Mouse (Mus musculus): ENCODE results near the gene Dpp6.
A peak's percentile ranks its signal among the peaks of the same experiment; 100 is the strongest.

The Dpp6 gene

DNA sequence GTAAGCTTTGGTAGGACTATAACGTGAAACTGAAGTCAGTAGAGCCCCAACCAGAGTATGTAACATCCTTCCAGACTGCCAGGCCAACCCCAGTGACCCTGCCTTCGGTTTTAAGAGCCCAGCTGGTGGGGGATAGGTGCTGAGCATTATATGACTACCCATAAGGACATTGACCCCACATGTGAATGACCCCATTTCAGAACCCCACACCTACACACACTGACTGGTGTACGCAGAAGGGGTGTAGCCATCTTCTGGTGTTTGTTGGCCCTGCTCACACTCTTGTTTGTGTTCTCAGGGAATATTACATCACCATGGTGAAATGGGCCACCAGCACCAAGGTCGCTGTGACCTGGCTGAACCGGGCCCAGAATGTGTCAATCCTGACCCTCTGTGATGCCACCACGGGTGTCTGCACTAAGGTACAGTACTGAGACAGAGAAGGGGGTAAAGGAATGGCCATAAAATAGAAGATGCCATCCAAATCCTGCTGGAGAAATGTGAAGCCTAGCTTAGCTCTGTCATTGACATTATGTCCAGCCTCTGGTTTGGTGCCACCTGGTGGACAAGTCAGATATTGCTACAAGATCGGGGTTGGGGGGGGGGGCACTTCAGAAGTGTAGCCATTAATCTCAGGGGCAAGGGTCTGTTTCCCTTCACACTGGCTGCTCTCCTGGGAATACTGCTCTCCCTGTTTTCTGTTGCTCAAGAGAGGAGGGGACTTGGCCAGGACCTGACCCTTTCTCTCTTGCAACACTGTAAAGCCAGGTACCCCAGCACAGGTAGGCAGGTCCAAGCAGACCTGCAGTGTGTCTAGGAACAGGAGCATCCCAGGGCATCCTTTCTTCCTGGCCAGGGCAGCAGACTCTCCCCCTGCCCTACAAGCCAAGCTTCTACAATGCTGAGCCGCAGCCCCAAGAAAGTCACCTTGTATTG is 835.1 kb downstream of the Dpp6 start:
- peak; percentile 13 to 78 for DNase-seq (ENCODE audit: inconsistent age in 2 of 2, low spot score in 1 of 2)

- DNase-seq (ENCODE audit: inconsistent age in 2 of 2, low spot score in 1 of 2): no peak
These were observed 839.1 kb downstream of the Dpp6 start for GRCm38 (mm10) chr5:27656101-27656500.

GRCm38 (mm10) chr5:27657672-27658071 is 840.7 kb downstream of the Dpp6 start:
- no peak for DNase-seq (ENCODE audit: inconsistent age in 2 of 2, low spot score in 1 of 2)

- no peak for DNase-seq (ENCODE audit: inconsistent age in 2 of 2, low spot score in 1 of 2)
These were observed 841.2 kb downstream of the Dpp6 start for GRCm38 (mm10) chr5:27658165-27658564.

GRCm38 (mm10) chr5:27658569-27658968 is 841.6 kb downstream of the Dpp6 start:
- no peak for DNase-seq (ENCODE audit: inconsistent age in 2 of 2, low spot score in 1 of 2)

DNA sequence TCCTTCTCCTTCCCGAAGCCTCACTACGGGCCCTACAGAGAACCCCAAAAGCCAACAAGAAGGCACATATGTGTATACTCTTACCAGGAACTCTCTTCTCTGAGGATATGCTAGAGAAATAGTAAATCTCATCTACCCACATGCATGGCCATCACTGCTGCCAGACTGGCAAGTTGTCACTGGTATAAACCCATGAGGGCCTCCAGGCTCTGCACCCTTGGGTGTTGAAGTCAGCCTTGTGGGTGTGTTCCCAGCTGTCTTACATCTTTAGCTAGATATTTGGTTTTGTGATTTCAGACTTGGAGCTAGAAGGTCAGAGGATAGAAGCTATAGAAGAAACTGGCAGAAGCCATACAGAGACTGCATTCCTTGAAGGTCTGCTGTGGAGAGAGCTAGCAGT is 842.0 kb downstream of the Dpp6 start:
- no peak for DNase-seq (ENCODE audit: inconsistent age in 2 of 2, low spot score in 1 of 2)

GRCm38 (mm10) chr5:27659781-27660180 is 842.8 kb downstream of the Dpp6 start:
- DNase-seq (ENCODE audit: inconsistent age in 2 of 2, low spot score in 1 of 2): no peak

- DNase-seq (ENCODE audit: inconsistent age in 2 of 2, low spot score in 1 of 2): no peak
These were observed 847.1 kb downstream of the Dpp6 start for GRCm38 (mm10) chr5:27664111-27664510.

- peak in 1 of 2 experiments; percentile 65 for DNase-seq (ENCODE audit: inconsistent age in 2 of 2, low spot score in 1 of 2)
These were observed 854.5 kb downstream of the Dpp6 start for GRCm38 (mm10) chr5:27671487-27671886.

- DNase-seq (ENCODE audit: inconsistent age in 2 of 2, low spot score in 1 of 2): peak; percentile 51 to 81
These were observed 860.3 kb downstream of the Dpp6 start for GRCm38 (mm10) chr5:27677247-27677666.

- DNase-seq (ENCODE audit: inconsistent age in 2 of 2, low spot score in 1 of 2): no peak
These were observed 862.1 kb downstream of the Dpp6 start for GRCm38 (mm10) chr5:27679151-27679550.

DNA sequence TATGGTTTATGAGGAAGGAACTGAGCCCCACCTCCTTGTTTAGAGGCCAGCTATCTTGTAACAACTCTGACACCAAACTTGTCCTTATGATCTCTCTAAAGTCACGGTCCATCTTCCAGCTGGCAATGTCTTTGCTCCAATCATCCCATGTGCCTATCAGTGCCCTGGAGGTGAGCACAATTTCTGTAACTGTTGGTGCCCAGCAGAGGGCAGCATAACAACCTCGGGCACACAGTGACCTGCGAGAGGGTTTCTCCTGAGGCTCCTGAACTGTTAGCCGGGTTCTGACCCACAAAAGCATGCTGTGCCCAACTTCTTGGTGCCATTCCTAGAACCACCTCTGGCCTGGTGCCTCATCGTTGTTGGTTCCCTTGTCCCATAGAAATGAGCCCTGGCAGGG is 863.5 kb downstream of the Dpp6 start:
- peak; percentile 35 to 72 for DNase-seq (ENCODE audit: inconsistent age in 2 of 2, low spot score in 1 of 2)

GRCm38 (mm10) chr5:27685162-27685561 is 868.2 kb downstream of the Dpp6 start:
- no peak for DNase-seq (ENCODE audit: inconsistent age in 2 of 2, low spot score in 1 of 2)

- DNase-seq (ENCODE audit: inconsistent age in 2 of 2, low spot score in 1 of 2): no peak
These were observed 868.9 kb downstream of the Dpp6 start for GRCm38 (mm10) chr5:27685923-27686322.

DNA sequence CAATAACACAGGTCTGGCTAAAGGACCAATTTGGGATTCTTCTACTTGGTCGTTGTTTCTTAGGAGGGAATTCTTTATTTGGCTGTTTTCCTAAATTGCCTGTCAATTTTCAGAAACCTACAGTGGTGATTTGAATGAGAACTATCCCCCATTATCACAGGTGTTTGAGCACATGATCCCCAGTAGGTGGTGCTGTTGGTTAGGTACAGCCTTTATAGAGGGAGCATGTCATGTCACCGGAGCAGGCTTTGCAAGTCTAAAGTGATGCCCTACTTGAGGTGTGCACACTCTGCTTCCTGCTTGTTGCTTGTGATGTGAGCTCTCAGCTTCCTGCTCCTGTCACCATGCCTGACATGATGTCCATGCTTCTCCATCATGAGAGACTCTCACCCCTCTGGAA is 870.3 kb downstream of the Dpp6 start:
- no peak for DNase-seq (ENCODE audit: inconsistent age in 2 of 2, low spot score in 1 of 2)

- DNase-seq (ENCODE audit: inconsistent age in 2 of 2, low spot score in 1 of 2): no peak
These were observed 885.5 kb downstream of the Dpp6 start for GRCm38 (mm10) chr5:27702482-27702881.

- DNase-seq (ENCODE audit: inconsistent age in 2 of 2, low spot score in 1 of 2): no peak
These were observed 888.0 kb downstream of the Dpp6 start for GRCm38 (mm10) chr5:27705020-27705419.

- peak in 1 of 2 experiments; percentile 33 for DNase-seq (ENCODE audit: inconsistent age in 2 of 2, low spot score in 1 of 2)
These were observed 889.5 kb downstream of the Dpp6 start for GRCm38 (mm10) chr5:27706551-27706950.

GRCm38 (mm10) chr5:27707283-27707682 is 890.3 kb downstream of the Dpp6 start:
- DNase-seq (ENCODE audit: inconsistent age in 2 of 2, low spot score in 1 of 2): no peak

GRCm38 (mm10) chr5:27708209-27708608 is 891.2 kb downstream of the Dpp6 start:
- no peak for DNase-seq (ENCODE audit: inconsistent age in 2 of 2, low spot score in 1 of 2)

- peak in 1 of 2 experiments; percentile 25 for DNase-seq (ENCODE audit: inconsistent age in 2 of 2, low spot score in 1 of 2)
These were observed 894.6 kb downstream of the Dpp6 start for GRCm38 (mm10) chr5:27711461-27712192.

- no peak for DNase-seq (ENCODE audit: inconsistent age in 2 of 2, low spot score in 1 of 2)
These were observed 897.4 kb downstream of the Dpp6 start for GRCm38 (mm10) chr5:27714356-27714755.
